Mouse (Mus musculus) heart, adult 2 months (tissue): Measurements from ENCODE around the gene Gm5800. TPM values are rescaled to one million over a fixed set of nuclear protein-coding genes. Genes with fewer than 3 reads are reported as not detected.
"Not testable (repeated sequence)": the region's sequence is repeated elsewhere in the genome, so short reads cannot be mapped to it uniquely, and the experiment has no call there.

Experiments used
- DNase-seq, 2 experiments: peaks; one replicate each; pipeline ENCODE4 v3.0.0; 2021
- H3K27ac ChIP-seq: fragments of 200-600 bp; 2 replicates; pipeline ENCODE4 v1.8.1; 2022
- H3K27me3 ChIP-seq: fragments of 200-500 bp; 2 replicates; pipeline ENCODE4 v1.6.1; 2012; ENCODE audit warnings: mild to moderate bottlenecking, low read length, inconsistent platforms, mixed read lengths; ENCODE audit not compliant: control insufficient read depth, insufficient read depth
- H3K36me3 ChIP-seq: fragments of 200-500 bp; 2 replicates; pipeline ENCODE4 v1.6.1; 2012; ENCODE audit warnings: low read length, inconsistent platforms; ENCODE audit not compliant: control insufficient read depth, insufficient read depth
- H3K4me1 ChIP-seq: fragments of 200-500 bp; 2 replicates; pipeline ENCODE4 v1.6.1; 2011; ENCODE audit warnings: low read length; ENCODE audit not compliant: control insufficient read depth, insufficient read depth
- H3K4me3 ChIP-seq: fragments of 200-600 bp; 2 replicates; pipeline ENCODE4 v1.8.1; 2022
- H3K79me2 ChIP-seq: fragments of 200-500 bp; replicated peaks from 2 replicates; pipeline ENCODE4 v1.6.1; 2012; ENCODE audit warnings: mild to moderate bottlenecking, inconsistent platforms, low read length, moderate library complexity, mixed read lengths; ENCODE audit not compliant: control insufficient read depth, insufficient read depth
- H3K9ac ChIP-seq: fragments of 200-500 bp; 2 replicates; pipeline ENCODE4 v1.6.1; 2012; ENCODE audit warnings: low read depth, mild to moderate bottlenecking, control low read depth, inconsistent platforms, low read length, mixed read lengths
- CTCF ChIP-seq: fragments of 200-600 bp; IDR thresholded peaks from 2 replicates; pipeline ENCODE4 v1.8.1; 2022; ENCODE audit warnings: antibody characterized with exemption, mild to moderate bottlenecking, moderate library complexity
- EP300 ChIP-seq: fragments of 200-500 bp; IDR thresholded peaks from 2 replicates; pipeline ENCODE4 v1.6.1; 2011; ENCODE audit warnings: low read depth, low read length, control low read depth; ENCODE audit not compliant: insufficient read depth
- POLR2A ChIP-seq: fragments of 200-500 bp; IDR thresholded peaks from 2 replicates; pipeline ENCODE4 v1.6.1; 2011; ENCODE audit warnings: mild to moderate bottlenecking, low read depth, low read length, control low read depth; ENCODE audit not compliant: insufficient read depth
- WGBS: fragments of 180-500 bp; shearing (Covaris S2); methylation state at CpG from one replicate; pipeline ENCODE4 v1.1.7; 2018; 5-methylcytosine and 5-hydroxymethylcytosine counted together
- intact Hi-C: fragments of 180-260 bp; cut with DNase I; formaldehyde crosslinking; loops from one replicate; pipeline ENCODE4 v1.15.1; 2025
- long read RNA-seq: library from polyadenylated mRNA; stranded (forward); transcript quantifications from one replicate; pipeline ENCODE4 v2.0.0, GENCODE M21; 2021
- polyA plus RNA-seq: library from polyadenylated mRNA; depleted of rRNA; stranded (reverse); fragments of >200 nt; gene quantifications from 2 replicates; pipeline ENCODE4 v1.2.3, GENCODE M21; 2012; rRNA removed
- total RNA-seq, 2 experiments: library from RNA; stranded (reverse); gene quantifications; 2 replicates each; pipeline ENCODE4 v1.2.3; 2021

Gene Gm5800
- total RNA-seq (not detected), polyA plus RNA-seq (not detected in 2 replicates)
- long read RNA-seq: 0 reads

GRCm38 (mm10) chr14:51717083-51717482 is at the start of gene Gm5800:
Gene Gm5800, minus strand, starts transcription at chr14:51717183.
- H3K79me2 ChIP-seq: no peaks in the 10 kb centered on the region
- H3K9ac ChIP-seq: no peak within 1 kb of the TSS
- 21% methylated on average over 1 of the region's 1 CpGs for WGBS
- no peaks in the 10 kb centered on the region for H3K27me3 ChIP-seq
- intact Hi-C loops: no loop called here
- TF ChIP-seq CTCF (no peak), EP300 (no peak)
- H3K27ac ChIP-seq: no peak within 1 kb of the TSS
- no peak for DNase-seq
- H3K4me3 ChIP-seq: no peak within 1 kb of the TSS
- no peaks in the 10 kb centered on the region for H3K4me1 ChIP-seq
- no peaks in the 10 kb centered on the region for H3K36me3 ChIP-seq

DNA sequence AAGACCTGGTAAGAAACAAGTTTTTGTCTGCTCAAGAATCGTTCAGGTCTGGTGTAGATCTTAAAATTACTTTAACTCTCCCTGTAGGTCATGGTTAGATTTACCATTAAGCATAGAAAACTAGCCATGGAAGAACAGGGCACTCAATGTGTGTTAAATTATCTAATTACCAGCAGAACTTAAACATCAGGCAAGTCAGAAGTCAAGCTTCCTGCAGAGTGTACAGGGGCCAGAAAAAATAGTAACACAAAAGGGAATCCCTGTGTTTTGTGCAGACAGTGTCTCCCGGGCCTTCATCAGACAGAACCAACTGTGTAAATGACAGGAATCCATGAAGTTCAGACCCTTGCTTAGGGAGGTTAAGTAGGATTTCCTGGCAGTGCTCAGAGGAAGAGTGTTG is 39.0 kb upstream of the Gm5800 start:
- Histone ChIP-seq H3K27ac (no peak overlapping the region), H3K4me1 (no peaks in the 10 kb centered on the region), H3K79me2 (no peaks in the 10 kb centered on the region), H3K4me3 (no peak overlapping the region), H3K27me3 (no peaks in the 10 kb centered on the region), H3K36me3 (no peaks in the 10 kb centered on the region), H3K9ac (no peak overlapping the region)
- no peak for DNase-seq
- TF ChIP-seq CTCF: no peak
- TF ChIP-seq POLR2A: no peak
- TF ChIP-seq EP300: no peak
- 56% methylated on average over 2 of the region's 2 CpGs for WGBS
- intact Hi-C loops: loop anchor here (5.0 kb wide), 1 partner anchor 504 kb away; no protein-coding TSS in a partner anchor

DNA sequence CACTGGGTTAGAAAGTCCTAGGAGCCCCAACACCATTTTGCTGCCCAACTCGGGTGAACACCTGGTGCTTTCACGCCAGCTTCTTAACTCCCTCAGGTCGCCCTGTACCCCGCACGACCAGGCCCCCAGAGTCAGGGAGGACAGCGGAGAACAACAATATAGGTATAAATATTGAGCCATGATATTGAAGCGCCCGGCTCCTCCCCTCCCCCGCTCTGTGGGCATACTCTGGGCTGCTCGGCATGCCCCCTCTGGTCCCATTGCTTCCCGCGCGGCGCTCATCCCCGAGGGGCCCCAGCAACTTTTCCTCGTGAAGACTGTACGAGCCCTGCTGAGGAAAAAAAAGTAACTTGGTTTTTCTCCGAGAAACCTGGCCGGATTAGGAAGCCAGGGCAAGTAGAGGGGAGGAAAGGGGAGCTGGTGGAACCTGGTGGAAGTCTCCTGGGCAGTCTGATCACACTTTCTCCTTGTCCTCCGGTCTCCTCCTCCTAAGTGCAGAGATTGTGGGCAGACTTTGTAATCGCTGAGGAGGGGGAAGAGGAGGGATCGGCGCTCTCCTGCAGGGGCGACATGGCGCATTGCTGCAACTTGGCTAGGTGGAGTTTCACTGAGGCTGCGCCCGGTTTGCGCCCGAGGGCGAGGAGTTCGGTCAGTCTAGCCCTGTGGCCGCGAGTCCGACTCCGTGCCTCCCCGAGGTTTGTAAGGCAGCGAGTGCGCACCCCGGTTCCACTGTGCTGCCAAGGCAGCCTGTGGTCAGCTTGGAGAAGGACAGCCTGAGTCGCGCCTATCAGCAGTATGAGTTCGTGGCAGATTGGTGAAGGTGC is 23.6 kb upstream of the Gm5800 start:
- DNase-seq: no peak
- H3K27me3 ChIP-seq: peaks cover 11% of the 10 kb centered on the region
- H3K4me1 ChIP-seq: no peaks in the 10 kb centered on the region
- H3K9ac ChIP-seq: no peak overlapping the region
- no peak for TF ChIP-seq CTCF
- no peak for TF ChIP-seq EP300
- no peak for TF ChIP-seq POLR2A
- H3K36me3 ChIP-seq: no peaks in the 10 kb centered on the region
- WGBS: under 1% methylated on average over 42 of the region's 42 CpGs
- no peaks in the 10 kb centered on the region for H3K79me2 ChIP-seq
- no peak overlapping the region for H3K4me3 ChIP-seq
- H3K27ac ChIP-seq: no peak overlapping the region
- intact Hi-C loops: no loop called here

DNA sequence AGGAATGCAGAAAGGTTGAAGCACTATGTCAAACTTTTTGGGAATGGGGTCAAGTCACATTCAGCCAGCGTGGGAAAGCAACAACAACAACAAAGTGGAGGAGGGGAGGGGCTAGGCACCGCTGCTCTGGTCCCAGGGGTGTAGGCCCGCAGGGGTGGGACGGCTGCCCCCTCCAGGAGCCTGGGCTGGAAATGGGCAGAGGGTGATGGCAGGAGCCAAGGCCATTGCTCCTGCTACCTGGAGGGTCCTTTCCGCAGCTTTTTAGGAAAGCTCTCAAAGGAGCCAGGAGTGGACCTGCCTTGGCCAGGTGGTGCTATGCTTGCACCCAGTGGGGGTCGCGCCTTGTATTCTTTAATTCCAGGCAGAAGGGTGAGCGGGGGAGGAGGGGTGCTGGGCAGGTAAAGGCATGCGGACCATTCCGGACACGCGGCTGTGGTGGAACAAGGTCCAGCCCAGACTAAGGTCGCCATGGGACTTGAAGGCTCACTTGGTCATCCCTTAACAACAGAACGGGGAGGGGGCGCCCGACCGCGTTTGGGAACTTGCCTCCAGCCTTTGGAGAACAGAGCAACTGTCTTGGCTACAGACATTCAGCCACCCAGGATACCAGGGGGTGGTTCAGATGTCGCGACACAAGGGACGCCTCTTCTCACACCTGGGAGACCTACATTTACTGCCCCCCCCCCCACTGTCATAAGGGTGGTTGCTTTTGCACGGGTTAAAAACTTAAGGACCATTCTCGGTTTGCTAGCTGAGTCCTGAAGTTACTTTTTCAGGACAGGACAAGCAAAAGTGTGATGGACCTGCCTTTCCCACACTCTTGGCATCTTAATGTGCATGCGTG is 22.4 kb upstream of the Gm5800 start:
- H3K27ac ChIP-seq: no peak overlapping the region
- TF ChIP-seq CTCF (no peak), POLR2A (no peak), EP300 (no peak)
- H3K79me2 ChIP-seq: no peaks in the 10 kb centered on the region
- DNase-seq: no peak
- no peak overlapping the region for H3K9ac ChIP-seq
- no peaks in the 10 kb centered on the region for H3K36me3 ChIP-seq
- H3K4me3 ChIP-seq: no peak overlapping the region
- intact Hi-C loops: no loop called here
- H3K27me3 ChIP-seq: peaks cover 11% of the 10 kb centered on the region
- H3K4me1 ChIP-seq: no peaks in the 10 kb centered on the region
- WGBS: 2% methylated on average over 24 of the region's 24 CpGs

GRCm38 (mm10) chr14:51738411-51739149 is 21.6 kb upstream of the Gm5800 start:
- TF ChIP-seq POLR2A (no peak), EP300 (no peak), CTCF (no peak)

DNA sequence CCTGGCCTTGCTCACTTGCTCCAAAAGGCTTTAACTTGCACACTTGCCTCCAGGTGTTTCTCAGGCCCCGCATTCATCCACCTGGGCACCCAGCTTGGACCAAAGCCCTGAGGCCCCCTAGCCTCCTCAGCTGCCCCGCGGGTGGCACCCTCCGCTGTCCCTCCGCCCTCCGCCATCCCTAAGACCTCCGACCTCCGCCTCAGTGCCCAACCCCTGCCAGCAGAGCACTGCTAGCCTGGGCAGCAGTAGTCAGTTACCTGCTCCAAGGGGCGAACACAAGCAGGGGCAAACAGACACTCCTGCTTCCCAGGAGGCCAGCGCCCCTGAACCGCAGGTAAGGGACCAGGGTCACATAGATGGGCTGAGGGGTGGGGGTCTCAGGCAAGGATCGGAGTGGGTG is 21.0 kb upstream of the Gm5800 start:
- no peak overlapping the region for H3K27ac ChIP-seq
- H3K4me3 ChIP-seq: no peak overlapping the region
- H3K9ac ChIP-seq: no peak overlapping the region
- peaks cover 11% of the 10 kb centered on the region for H3K27me3 ChIP-seq
- no peaks in the 10 kb centered on the region for H3K36me3 ChIP-seq
- 23% methylated on average over 12 of the region's 12 CpGs for WGBS
- TF ChIP-seq EP300: no peak
- TF ChIP-seq CTCF: no peak
- no peak for TF ChIP-seq POLR2A
- intact Hi-C loops: no loop called here
- H3K79me2 ChIP-seq: no peaks in the 10 kb centered on the region
- no peak for DNase-seq
- no peaks in the 10 kb centered on the region for H3K4me1 ChIP-seq

More at GRCm38 (mm10) chr14:51738411-51739149, 21.6 kb upstream of the Gm5800 start:
- 4% methylated on average over 29 of the region's 29 CpGs for WGBS
- Histone ChIP-seq H3K27me3 (peaks cover 11% of the 10 kb centered on the region), H3K4me1 (no peaks in the 10 kb centered on the region), H3K9ac (no peak overlapping the region), H3K4me3 (no peak overlapping the region), H3K27ac (no peak overlapping the region), H3K36me3 (no peaks in the 10 kb centered on the region), H3K79me2 (no peaks in the 10 kb centered on the region)
- DNase-seq: no peak
- intact Hi-C loops: no loop called here

- H3K9ac ChIP-seq, H3K36me3 ChIP-seq, H3K79me2 ChIP-seq, DNase-seq, H3K27ac ChIP-seq, H3K4me1 ChIP-seq, H3K27me3 ChIP-seq, intact Hi-C loops, H3K4me3 ChIP-seq: not testable (repeated sequence)
- WGBS: 68% methylated on average over 1 of the region's 2 CpGs
Measured at GRCm38 (mm10) chr14:51695368-51695767, 21.6 kb downstream of the Gm5800 start, which contains the start of gene Gm17079. Gene Gm17079, minus strand, starts transcription at chr14:51695468.
